In genomic region chr16:76019164-76019563, GRCm38 (mm10) we compare ENCODE assay signal across 21 mouse cellular contexts. TPM values are rescaled to one million over a fixed set of nuclear protein-coding genes. Genes with fewer than 3 reads are reported as not detected.
DNase-seq lines count a peak whose midpoint lies in the region; ATAC-seq and TF ChIP-seq lines count a peak whose summit lies in the region.
"Had no signal": no experiment of that assay in that cellular context is flagged by ENCODE, and none has a peak within 500 bp of the region (broad histone marks: within the 10 kb centered on the region; RNA-seq: fewer than 3 reads in every experiment).

No protein-coding gene starts in this region.

- H3K9ac ChIP-seq in midbrain, postnatal 0 days (replicated peaks; ENCODE audit: low read length, poor library complexity, severe bottlenecking), result no peak overlapping the region
- no peak overlapping the region for H3K9ac ChIP-seq in midbrain, embryonic 15.5 days
- H3K9ac ChIP-seq: embryonic facial prominence, embryonic 12.5 days; hindbrain, embryonic 13.5 days; intestine, embryonic 15.5 days; limb, embryonic 13.5 days; lung, embryonic 15.5 days had no signal

- 52% methylated on average over 1 of the region's 1 CpGs for whole genome bisulfite sequencing in midbrain, postnatal 0 days
- 39% methylated on average over 1 of the region's 1 CpGs for WGBS in midbrain, embryonic 15.5 days

- H3K27me3 ChIP-seq in midbrain, postnatal 0 days (ENCODE audit: insufficient read depth, low read length), result no peaks in the 10 kb centered on the region
- H3K27me3 ChIP-seq in midbrain, embryonic 15.5 days (replicated peaks), result no peaks in the 10 kb centered on the region
- H3K27me3 ChIP-seq in splenic B cell, adult 2 months (ENCODE audit: control insufficient read depth, insufficient read depth, low read length, poor library complexity, severe bottlenecking), result no peaks in the 10 kb centered on the region
- H3K27me3 ChIP-seq: embryonic facial prominence, embryonic 12.5 days; hindbrain, embryonic 13.5 days; intestine, embryonic 15.5 days; limb, embryonic 13.5 days; lung, embryonic 15.5 days had no signal

- peak; percentile 13; the same call in 1 of the 2 replicates for TF ChIP-seq CTCF in midbrain, postnatal 0 days (IDR thresholded peaks at IDR 0.05)

- no peak overlapping the region for H3K4me3 ChIP-seq in midbrain, postnatal 0 days (ENCODE audit: low read depth, low read length)
- H3K4me3 ChIP-seq in midbrain, embryonic 15.5 days, result no peak overlapping the region
- H3K4me3 ChIP-seq: embryonic facial prominence, embryonic 12.5 days; hindbrain, embryonic 13.5 days; intestine, embryonic 15.5 days; limb, embryonic 13.5 days; lung, embryonic 15.5 days had no signal

- no peaks in the 10 kb centered on the region for H3K9me3 ChIP-seq in midbrain, postnatal 0 days (ENCODE audit: low read length)
- no peaks in the 10 kb centered on the region for H3K9me3 ChIP-seq in midbrain, embryonic 15.5 days
- H3K9me3 ChIP-seq: embryonic facial prominence, embryonic 12.5 days; hindbrain, embryonic 13.5 days; intestine, embryonic 15.5 days; limb, embryonic 13.5 days; lung, embryonic 15.5 days had no signal

- no peak overlapping the region for H3K27ac ChIP-seq in midbrain, postnatal 0 days (ENCODE audit: low read depth, low read length)
- H3K27ac ChIP-seq in midbrain, embryonic 15.5 days, result no peak overlapping the region
- H3K27ac ChIP-seq: embryonic facial prominence, embryonic 12.5 days; hindbrain, embryonic 13.5 days; intestine, embryonic 15.5 days; limb, embryonic 13.5 days; lung, embryonic 15.5 days had no signal

- DNase-seq in heart, adult 11 months, result peak; percentile 72
- no peak for DNase-seq in heart, adult 18-20 months
- no peak for DNase-seq in midbrain, postnatal 0 days (ENCODE audit: low spot score)
- DNase-seq in ZHBTc4 (ENCODE audit: low read depth, low spot score), result peak; percentile 46
- DNase-seq in splenic B cell, adult 2 months (ENCODE audit: low read depth, low spot score), result peak; percentile 34
- DNase-seq in ovary, adult 18-20 months (ENCODE audit: low spot score), result no peak
- DNase-seq: adrenal gland, postnatal 36 days; cerebellum, adult 2 months; gastrocnemius, postnatal 14 days; heart, postnatal 14 days; thymus, adult 18-20 months had no signal

- no peak overlapping the region for H3K4me2 ChIP-seq in midbrain, postnatal 0 days (ENCODE audit: low read depth, low read length, poor library complexity, severe bottlenecking)
- no peak overlapping the region for H3K4me2 ChIP-seq in midbrain, embryonic 15.5 days
- H3K4me2 ChIP-seq: embryonic facial prominence, embryonic 12.5 days; heart, embryonic 11.5 days; hindbrain, embryonic 13.5 days; intestine, embryonic 15.5 days; limb, embryonic 13.5 days; lung, embryonic 15.5 days had no signal

- H3K36me3 ChIP-seq in midbrain, postnatal 0 days (ENCODE audit: insufficient read depth, low read length), result no peaks in the 10 kb centered on the region
- H3K36me3 ChIP-seq in midbrain, embryonic 15.5 days (replicated peaks), result no peaks in the 10 kb centered on the region
- H3K36me3 ChIP-seq in splenic B cell, adult 2 months (ENCODE audit: control insufficient read depth, insufficient read depth, low read length, poor library complexity, severe bottlenecking), result no peaks in the 10 kb centered on the region
- H3K36me3 ChIP-seq: embryonic facial prominence, embryonic 12.5 days; hindbrain, embryonic 13.5 days; intestine, embryonic 15.5 days; limb, embryonic 13.5 days; lung, embryonic 15.5 days had no signal

- H3K4me1 ChIP-seq in midbrain, postnatal 0 days (ENCODE audit: insufficient read depth, low read length), result no peaks in the 10 kb centered on the region
- H3K4me1 ChIP-seq in midbrain, embryonic 15.5 days, result no peaks in the 10 kb centered on the region
- H3K4me1 ChIP-seq: embryonic facial prominence, embryonic 12.5 days; hindbrain, embryonic 13.5 days; intestine, embryonic 15.5 days; limb, embryonic 13.5 days; lung, embryonic 15.5 days had no signal

- ATAC-seq in midbrain, postnatal 0 days (ENCODE audit: low FRiP score), result no peak
- ATAC-seq in midbrain, embryonic 15.5 days (replicated peaks), result no peak
- no peak for ATAC-seq in frontal cortex, adult (ENCODE audit: low TSS enrichment)
- ATAC-seq: activated CD4-positive, CD25-positive, alpha-beta regulatory T cell, adult 4 months; forebrain, embryonic 16.5 days; intestine, embryonic 15.5 days had no signal

RNA-seq across cellular contexts. Expression of gene Samsn1, which starts 2.9 kb away (rescaled TPM):
- total RNA-seq in heart, adult 18-20 months (2021), result 1 to 10 TPM in 1 of 2 experiments, under 1 TPM in 1; 0.50 to 1.3 TPM
- total RNA-seq in midbrain, postnatal 0 days (2014; rRNA removed), result 2.3 and 2.8 TPM in 2 replicates
- 1.0 and 1.4 TPM in 2 replicates for polyA plus RNA-seq in midbrain, postnatal 0 days (2015; fragmentation: Nextera tagmentation; extraction: Ambion mirVana)
- 1.1 and 1.3 TPM in 2 replicates for polyA plus RNA-seq in midbrain, embryonic 15.5 days (2015; fragmentation: Nextera tagmentation; extraction: Ambion mirVana)

Comparison
In these comparisons a context has a peak if more than half of its experiments do, and no peak if none do; other contexts are left out.
1. DNase-seq: peak in heart, adult 11 months (single experiment), ZHBTc4 (single experiment) and splenic B cell, adult 2 months (single experiment); none in heart, adult 18-20 months (0 of 2), midbrain, postnatal 0 days (single experiment) and ovary, adult 18-20 months (single experiment).